Mouse (Mus musculus): ENCODE data around the gene Sort1.

- TF ChIP-seq CTCF (IDR thresholded peaks at IDR 0.05; ENCODE audit: low read depth, low read length) (no peak), GATA2 (IDR thresholded peaks at IDR 0.05; ENCODE audit: borderline replicate concordance, low read depth, low read length) (no peak), TAL1 (conservative IDR thresholded peaks at IDR 0.05; ENCODE audit: low read depth, low read length) (no peak), GATA1 (IDR thresholded peaks at IDR 0.05; ENCODE audit: borderline replicate concordance, low read length) (no peak), POLR2AphosphoS5 (IDR thresholded peaks at IDR 0.05; ENCODE audit: insufficient replicate concordance, low read depth, low read length) (no peak)
Measured at GRCm38 (mm10) chr3:108297603-108298553, 14.0 kb downstream of the Sort1 start.

All from G1E (cell line).